Mouse (Mus musculus) midbrain, embryonic 11.5 days (tissue): Measurements from ENCODE around the gene Vtn. TPM values are rescaled to one million over a fixed set of nuclear protein-coding genes. Genes with fewer than 3 reads are reported as not detected.

ENCODE experiments used
- ATAC-seq: fragments of 200-750 bp; cut with Nextera tagmentation; 2 replicates; pipeline ENCODE4 v1.8.0; 2017; ENCODE audit warnings: moderate TSS enrichment, moderate library complexity; ENCODE audit not compliant: low FRiP score
- DNase-seq: peaks from one replicate; pipeline ENCODE4 v3.0.0; 2015; ENCODE audit warnings: low spot score; ENCODE audit errors: missing footprints
- H3K27ac ChIP-seq: fragments of 300-500 bp; sonication (generic); 2 replicates; pipeline ENCODE4 v1.5.1; 2014; ENCODE audit warnings: low read depth, low read length
- H3K27me3 ChIP-seq: fragments of 300-500 bp; sonication (generic); 2 replicates; pipeline ENCODE4 v1.6.1; 2014; ENCODE audit warnings: mild to moderate bottlenecking, low read length, moderate library complexity, mixed read lengths; ENCODE audit not compliant: control insufficient read depth, insufficient read depth
- H3K36me3 ChIP-seq: fragments of 300-500 bp; sonication (generic); 2 replicates; pipeline ENCODE4 v1.6.1; 2014; ENCODE audit warnings: mild to moderate bottlenecking, low read length, moderate library complexity, mixed read lengths; ENCODE audit not compliant: control insufficient read depth, insufficient read depth
- H3K4me1 ChIP-seq: fragments of 300-500 bp; sonication (generic); 2 replicates; pipeline ENCODE4 v1.6.1; 2014; ENCODE audit warnings: low read length; ENCODE audit not compliant: control insufficient read depth, insufficient read depth
- H3K4me2 ChIP-seq: fragments of 300-500 bp; sonication (generic); 2 replicates; pipeline ENCODE4 v1.6.1; 2014; ENCODE audit warnings: mild to moderate bottlenecking, moderate library complexity
- H3K4me3 ChIP-seq: fragments of 300-500 bp; sonication (generic); 2 replicates; pipeline ENCODE4 v1.5.1; 2014; ENCODE audit warnings: low read depth, low read length
- H3K9ac ChIP-seq: fragments of 300-500 bp; sonication (generic); 2 replicates; pipeline ENCODE4 v1.6.1; 2014; ENCODE audit warnings: low read length
- H3K9me3 ChIP-seq: fragments of 300-500 bp; sonication (generic); 2 replicates; pipeline ENCODE4 v1.6.1; 2016; ENCODE audit warnings: low read length; ENCODE audit not compliant: control insufficient read depth
- WGBS: fragments of 180-500 bp; shearing (Covaris S2); extraction: QIAGEN DNeasy Blood & Tissue Kit; methylation state at CpG from one replicate; pipeline ENCODE4 v1.1.7; 2014; 5-methylcytosine and 5-hydroxymethylcytosine counted together
- polyA plus RNA-seq: library from polyadenylated mRNA; unstranded; fragments of >200 nt; fragmentation: Nextera tagmentation; extraction: Ambion mirVana; gene quantifications from 2 replicates; pipeline ENCODE4 v1.2.1, GENCODE M21; 2014

The Vtn gene
- polyA plus RNA-seq, 1 experiment from 2014 or later: 145 TPM

- H3K27ac ChIP-seq: peak within 1 kb of the TSS; percentile 74
- H3K36me3 ChIP-seq: peaks cover 5% of the 10 kb centered on the region; the same call in 1 of the 2 replicates
- under 1% methylated on average over 52 of the region's 52 CpGs for WGBS
- H3K4me3 ChIP-seq: peak within 1 kb of the TSS; percentile 82
- H3K9ac ChIP-seq: peak within 1 kb of the TSS; percentile 83
- H3K27me3 ChIP-seq: no peaks in the 10 kb centered on the region
- DNase-seq (peak; percentile 99), ATAC-seq (peak; percentile 98)
- H3K4me1 ChIP-seq: peaks cover 17% of the 10 kb centered on the region
- peak within 1 kb of the TSS; percentile 92 for H3K4me2 ChIP-seq
- no peaks in the 10 kb centered on the region for H3K9me3 ChIP-seq
Observed at GRCm38 (mm10) chr11:78536080-78536689, 37.3 kb downstream of the Vtn start, which contains the start of the genes Tnfaip1 and Ift20. Tnfaip1 (minus strand) TSS chr11:78536332. Ift20 (plus strand) TSS chr11:78536361.

- Histone ChIP-seq H3K4me2 (peak overlapping the region; percentile 92), H3K9me3 (no peaks in the 10 kb centered on the region), H3K9ac (peak overlapping the region; percentile 80), H3K27ac (peak overlapping the region; percentile 59), H3K4me3 (peak overlapping the region; percentile 82), H3K36me3 (peaks cover 5% of the 10 kb centered on the region; the same call in 1 of the 2 replicates), H3K27me3 (no peaks in the 10 kb centered on the region), H3K4me1 (peaks cover 17% of the 10 kb centered on the region)
- 5% methylated on average over 14 of the region's 14 CpGs for WGBS
- ATAC-seq: peak; percentile 4
- DNase-seq: no peak
Observed at GRCm38 (mm10) chr11:78536690-78537084, 37.8 kb downstream of the Vtn start.

GRCm38 (mm10) chr11:78540358-78540757 lies 41.5 kb downstream of the Vtn start:
- H3K4me1 ChIP-seq: peaks cover 9% of the 10 kb centered on the region
- no peak for ATAC-seq
- H3K36me3 ChIP-seq: peaks cover 11% of the 10 kb centered on the region; the same call in 1 of the 2 replicates
- H3K4me3 ChIP-seq: no peak overlapping the region
- no peak overlapping the region for H3K27ac ChIP-seq
- no peaks in the 10 kb centered on the region for H3K27me3 ChIP-seq
- H3K9ac ChIP-seq: no peak overlapping the region
- DNase-seq: no peak
- H3K4me2 ChIP-seq: no peak overlapping the region
- H3K9me3 ChIP-seq: no peaks in the 10 kb centered on the region
- WGBS: 92% methylated on average over 3 of the region's 3 CpGs

DNA sequence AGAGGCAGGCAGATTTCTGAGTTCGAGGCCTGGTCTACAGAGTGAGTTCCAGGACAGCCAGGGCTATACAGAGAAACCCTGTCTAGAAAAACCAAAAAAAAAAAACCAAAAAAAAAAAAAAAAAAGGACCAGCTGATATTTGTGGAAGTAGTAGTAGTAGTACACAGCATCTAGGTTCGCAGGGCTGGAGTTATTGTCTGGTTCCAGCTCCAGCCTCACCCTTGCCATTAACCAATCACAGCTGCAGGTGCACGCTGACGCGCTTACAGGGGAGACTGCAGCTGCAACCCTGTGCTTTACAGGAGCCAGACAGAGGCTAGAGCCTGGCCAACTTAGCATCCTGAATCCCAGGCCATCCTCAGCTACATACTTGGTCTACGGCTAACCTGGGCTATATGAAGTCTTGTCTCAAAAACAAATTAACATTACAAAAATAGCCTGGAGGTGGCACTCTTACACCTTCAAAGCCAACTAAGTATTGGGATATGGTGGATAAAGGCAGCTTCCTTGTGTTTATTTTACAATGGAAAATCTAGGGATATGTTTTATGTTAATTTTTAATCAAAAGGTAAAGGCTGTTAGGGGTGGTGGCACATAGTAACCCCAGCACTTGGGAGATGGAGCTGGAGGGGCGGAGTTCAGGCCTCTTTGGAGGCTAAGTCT lies 45.7 kb downstream of the Vtn start:
- Histone ChIP-seq H3K27me3 (no peaks in the 10 kb centered on the region), H3K27ac (no peak overlapping the region), H3K4me2 (no peak overlapping the region), H3K36me3 (peaks cover 8% of the 10 kb centered on the region; the same call in 1 of the 2 replicates), H3K4me1 (peaks cover 11% of the 10 kb centered on the region), H3K4me3 (no peak overlapping the region), H3K9me3 (no peaks in the 10 kb centered on the region), H3K9ac (no peak overlapping the region)
- 97% methylated on average over 7 of the region's 7 CpGs for WGBS
- DNase-seq (no peak), ATAC-seq (no peak)

GRCm38 (mm10) chr11:78545181-78545580 lies 46.3 kb downstream of the Vtn start:
- Histone ChIP-seq H3K4me3 (no peak overlapping the region), H3K9ac (no peak overlapping the region), H3K4me2 (no peak overlapping the region), H3K27ac (no peak overlapping the region), H3K4me1 (peaks cover 12% of the 10 kb centered on the region), H3K36me3 (peaks cover 6% of the 10 kb centered on the region; the same call in 1 of the 2 replicates), H3K27me3 (no peaks in the 10 kb centered on the region), H3K9me3 (no peaks in the 10 kb centered on the region)
- ATAC-seq (no peak), DNase-seq (no peak)
- 77% methylated on average over 8 of the region's 8 CpGs for WGBS

GRCm38 (mm10) chr11:78547718-78548460 lies 49.0 kb downstream of the Vtn start:
- H3K9ac ChIP-seq: no peak overlapping the region
- H3K27ac ChIP-seq: no peak overlapping the region
- no peak overlapping the region for H3K4me2 ChIP-seq
- peaks cover 4% of the 10 kb centered on the region; the same call in 1 of the 2 replicates for H3K36me3 ChIP-seq
- ATAC-seq (no peak), DNase-seq (no peak)
- WGBS: 90% methylated on average over 2 of the region's 2 CpGs
- no peak overlapping the region for H3K4me3 ChIP-seq
- H3K27me3 ChIP-seq: no peaks in the 10 kb centered on the region
- H3K9me3 ChIP-seq: no peaks in the 10 kb centered on the region
- H3K4me1 ChIP-seq: peaks cover 12% of the 10 kb centered on the region

DNA sequence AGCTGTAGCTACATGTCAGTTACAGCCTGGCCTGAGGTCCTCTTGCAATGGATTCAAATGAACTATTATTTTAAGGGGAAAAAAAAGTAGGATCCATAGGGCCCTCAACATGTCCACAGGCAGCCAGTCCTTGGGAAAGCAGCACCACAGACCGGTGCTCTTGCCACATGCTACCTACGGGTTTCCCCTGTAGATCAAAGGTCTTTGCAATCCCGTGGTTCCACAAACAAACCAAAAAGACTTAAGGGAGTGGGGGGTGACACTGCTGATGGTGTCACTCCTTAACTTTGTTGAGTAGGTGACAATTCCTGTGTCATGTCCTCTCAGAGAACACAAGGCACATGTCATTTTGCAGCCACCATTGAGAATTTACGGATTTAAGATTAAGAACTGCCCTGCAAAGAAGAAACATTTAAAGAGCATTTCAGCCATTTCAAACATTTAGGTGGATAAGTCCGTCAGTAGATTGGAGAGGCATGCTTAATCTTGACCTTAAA lies 50.6 kb downstream of the Vtn start:
- Histone ChIP-seq H3K27ac (no peak overlapping the region), H3K9ac (peak overlapping the region; percentile 75), H3K27me3 (no peaks in the 10 kb centered on the region), H3K4me3 (peak overlapping the region; percentile 69), H3K36me3 (no peaks in the 10 kb centered on the region), H3K9me3 (no peaks in the 10 kb centered on the region), H3K4me1 (peaks cover 12% of the 10 kb centered on the region), H3K4me2 (peak overlapping the region; percentile 62)
- WGBS: 12% methylated on average over 5 of the region's 5 CpGs
- no peak for DNase-seq
- no peak for ATAC-seq

DNA sequence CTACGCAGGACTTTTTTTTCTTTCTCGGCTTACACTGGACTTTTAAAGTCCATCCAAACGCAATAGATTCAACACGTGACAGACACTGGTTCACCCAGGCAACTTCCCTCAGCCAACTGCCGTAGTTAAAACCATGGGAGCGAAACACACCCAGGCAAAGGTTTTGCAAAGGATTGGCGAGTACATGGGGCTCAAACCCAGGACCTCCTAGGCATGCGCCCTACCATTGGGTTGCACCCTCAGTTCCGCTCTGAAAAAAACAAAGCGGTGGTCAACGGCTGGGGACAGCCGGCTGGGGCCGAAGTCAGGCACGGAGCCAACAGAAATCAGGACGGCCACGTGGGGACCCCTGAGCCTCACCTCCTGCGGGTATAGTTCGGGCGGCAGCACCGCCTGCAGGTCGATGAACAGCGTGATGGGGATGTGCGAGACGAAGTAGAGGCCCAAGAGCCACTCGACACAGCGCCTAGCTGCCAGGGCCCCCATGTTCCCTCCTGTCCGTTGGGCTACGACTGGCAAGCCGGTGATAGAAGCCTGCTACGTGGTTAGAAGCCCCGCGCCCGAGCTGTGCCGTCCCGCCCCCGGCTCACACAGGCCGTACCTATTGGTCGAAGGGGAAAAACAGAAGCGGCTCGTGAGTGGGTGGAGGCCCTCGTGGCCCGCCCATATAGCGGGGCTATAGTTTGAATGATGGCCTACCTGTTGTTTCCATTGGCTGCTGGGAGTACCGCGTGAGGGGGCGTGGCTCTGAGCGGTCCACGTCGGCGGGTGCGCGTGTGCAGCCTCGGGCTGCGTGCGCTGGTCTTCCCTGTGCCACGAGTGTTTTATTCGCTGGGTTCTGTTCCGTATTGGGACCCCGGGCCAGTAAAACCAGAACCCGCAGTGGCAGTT lies 51.5 kb downstream of the Vtn start, which contains the start of gene Tmem97:
Tmem97 (minus strand) TSS at position 610 of the 891 bp plus-strand sequence.
- peak within 1 kb of the TSS; percentile 72 for H3K27ac ChIP-seq
- H3K9me3 ChIP-seq: no peaks in the 10 kb centered on the region
- peaks cover 12% of the 10 kb centered on the region for H3K4me1 ChIP-seq
- no peaks in the 10 kb centered on the region for H3K36me3 ChIP-seq
- H3K27me3 ChIP-seq: no peaks in the 10 kb centered on the region
- ATAC-seq (peak; percentile 100), DNase-seq (peak; percentile 98)
- peak within 1 kb of the TSS; percentile 62 for H3K4me2 ChIP-seq
- peak within 1 kb of the TSS; percentile 69 for H3K4me3 ChIP-seq
- WGBS: under 1% methylated on average over 60 of the region's 60 CpGs
- H3K9ac ChIP-seq: peak within 1 kb of the TSS; percentile 75
